Mouse (Mus musculus): ENCODE results near the gene S1pr5.
"Not testable (repeated sequence)": the region's sequence is repeated elsewhere in the genome, so short reads cannot be mapped to it uniquely, and the experiment has no call there.

The S1pr5 gene

DNA sequence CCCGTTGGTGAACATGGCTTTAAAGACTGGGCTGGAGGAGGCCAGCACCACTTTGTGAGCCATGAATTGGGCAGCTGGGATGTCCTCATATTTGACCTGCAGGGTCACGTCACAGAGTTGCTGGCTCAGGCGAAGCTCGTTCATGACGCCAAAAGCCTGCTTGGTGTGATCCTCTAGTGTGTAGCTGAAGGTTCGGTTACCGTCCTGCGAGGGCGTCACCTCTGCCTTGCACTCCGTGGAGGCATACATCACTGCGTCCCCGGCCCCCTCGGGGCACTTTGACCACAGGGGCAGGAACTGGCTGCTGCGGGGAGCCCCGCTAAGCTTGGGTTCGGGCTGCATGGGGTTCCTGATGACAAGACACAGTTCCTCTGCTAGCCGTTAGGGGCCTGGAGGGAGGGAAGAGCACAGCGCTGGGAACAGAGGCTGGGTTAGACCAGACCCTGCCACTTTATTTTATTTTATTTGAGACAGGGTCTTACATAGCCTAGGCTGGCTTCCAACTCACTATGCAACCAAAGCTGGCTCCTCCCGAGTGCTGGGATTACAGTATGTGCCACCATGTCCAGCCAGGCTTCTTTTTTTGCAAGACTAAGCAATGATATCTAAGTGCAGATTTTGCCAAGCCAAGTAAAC lies 10.8 kb downstream of the S1pr5 start:
- DNase-seq (ENCODE audit: low spot score), result no peak

DNA sequence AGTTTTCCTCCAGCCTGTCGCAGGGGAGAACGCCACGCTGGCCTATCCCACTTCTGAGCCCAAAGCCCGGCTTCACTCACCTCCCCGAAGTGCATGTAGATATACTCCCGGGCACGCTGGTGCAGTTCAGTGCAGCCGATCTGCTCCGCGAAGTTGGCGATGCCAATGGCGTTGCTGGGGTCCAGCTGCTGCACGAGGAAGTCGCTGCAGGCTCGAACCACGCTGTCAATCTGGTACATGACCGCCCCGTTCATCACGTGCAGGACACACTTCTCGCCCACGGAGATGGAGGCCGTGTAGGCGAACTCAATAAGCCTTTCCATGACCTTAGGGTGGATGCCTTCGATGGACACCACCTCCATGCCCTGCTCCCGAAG lies 11.3 kb downstream of the S1pr5 start:
- DNase-seq (ENCODE audit: low spot score), result no peak

DNA sequence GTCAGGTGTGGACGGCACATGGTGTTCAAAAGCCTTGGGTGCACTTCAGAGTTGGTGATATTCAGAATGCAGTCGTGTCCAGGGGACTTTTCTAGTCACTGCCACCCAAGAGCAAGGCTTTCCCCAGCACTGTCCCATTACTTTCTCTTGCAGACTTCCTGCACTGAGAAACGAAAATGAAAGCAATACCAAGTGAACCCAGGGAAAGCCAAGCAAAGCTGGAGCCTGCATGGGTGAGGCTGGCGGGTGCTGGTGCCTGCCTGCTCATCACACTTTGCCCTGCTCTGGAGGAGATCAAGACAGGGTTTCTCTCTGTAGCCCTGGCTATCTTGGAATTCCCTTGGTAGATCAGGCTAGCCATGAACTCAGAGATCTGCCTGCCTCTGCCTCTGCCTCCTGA lies 12.9 kb downstream of the S1pr5 start:
- no peak for DNase-seq (ENCODE audit: low spot score)

DNA sequence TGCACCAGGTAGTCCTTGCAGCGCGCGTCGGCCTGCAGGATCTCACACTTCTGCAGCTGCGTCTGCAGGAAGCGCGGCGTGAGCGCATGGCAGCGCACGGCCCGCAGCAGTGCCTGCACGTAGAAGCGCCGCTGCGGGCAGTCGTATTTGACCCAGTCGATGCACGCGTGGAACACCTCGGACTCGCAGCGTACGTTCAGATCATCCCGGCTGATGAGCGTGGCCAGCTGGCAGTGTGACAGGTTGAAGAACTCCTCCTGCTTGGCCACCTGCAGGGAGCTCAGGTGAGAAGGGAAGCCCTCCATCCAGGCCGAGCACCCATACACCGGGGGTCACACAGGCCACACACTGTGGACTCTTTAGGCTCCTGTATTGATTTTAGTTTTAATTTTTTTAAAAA lies 14.4 kb downstream of the S1pr5 start:
- DNase-seq (ENCODE audit: low spot score), result no peak

DNA sequence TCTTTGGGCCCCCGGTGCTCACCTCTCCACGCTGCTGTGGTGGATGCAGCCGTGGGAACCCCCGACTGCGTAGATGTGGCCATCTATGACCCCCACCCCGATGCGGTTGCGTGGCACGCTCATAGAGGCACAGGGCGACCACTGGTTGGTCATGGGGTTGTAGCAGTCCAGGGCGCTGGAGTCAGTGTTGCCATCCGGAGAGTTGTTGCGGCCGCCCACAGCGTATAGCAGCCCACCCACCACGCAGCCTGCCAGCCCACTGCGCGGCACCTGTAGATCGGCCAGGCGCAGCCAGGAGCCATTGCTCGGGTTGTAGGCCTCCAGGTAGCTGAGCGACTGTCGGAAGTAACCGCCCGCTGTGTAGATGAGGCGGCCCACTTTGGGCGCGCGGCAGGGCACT lies 14.9 kb downstream of the S1pr5 start:
- DNase-seq (ENCODE audit: low spot score), result no peak

DNA sequence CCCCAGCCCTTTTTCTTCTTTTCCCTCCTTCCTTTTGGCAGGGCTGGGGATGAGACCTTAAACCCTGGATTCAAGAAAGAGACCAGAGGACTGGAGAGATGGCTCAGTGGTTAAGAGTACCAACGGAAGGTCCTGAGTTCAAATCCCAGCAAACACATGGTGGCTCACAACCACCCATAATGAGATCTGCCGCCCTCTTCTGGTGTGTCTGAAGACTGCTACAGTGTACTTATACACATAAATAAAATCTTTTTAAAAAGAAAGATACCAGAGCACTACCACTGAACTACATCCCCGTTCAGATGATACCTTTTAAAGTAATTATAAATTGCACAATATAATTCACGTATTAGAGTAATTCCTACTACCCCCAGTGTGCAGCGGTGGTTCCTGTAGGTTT lies 15.4 kb downstream of the S1pr5 start:
- no peak for DNase-seq (ENCODE audit: low spot score)

DNA sequence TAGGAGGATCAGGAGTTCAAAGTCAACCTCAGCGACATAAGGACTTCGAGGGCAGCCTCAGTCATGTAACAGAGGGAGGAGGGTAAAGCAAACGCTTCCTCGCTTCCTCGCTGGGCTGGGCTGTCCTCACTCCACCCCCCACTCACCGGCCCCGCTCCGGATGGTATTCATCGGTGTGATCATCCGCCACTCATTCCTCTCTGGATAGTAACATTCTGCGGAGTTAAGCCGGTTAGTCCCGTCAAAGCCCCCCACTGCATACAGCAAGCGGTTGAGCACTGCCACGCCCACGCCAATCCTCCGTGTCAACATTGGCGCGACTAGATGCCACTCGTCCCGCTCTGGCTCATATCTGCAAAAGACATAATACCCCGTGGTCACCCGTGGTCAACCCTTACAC lies 16.7 kb downstream of the S1pr5 start:
- DNase-seq (ENCODE audit: low spot score), result no peak

DNA sequence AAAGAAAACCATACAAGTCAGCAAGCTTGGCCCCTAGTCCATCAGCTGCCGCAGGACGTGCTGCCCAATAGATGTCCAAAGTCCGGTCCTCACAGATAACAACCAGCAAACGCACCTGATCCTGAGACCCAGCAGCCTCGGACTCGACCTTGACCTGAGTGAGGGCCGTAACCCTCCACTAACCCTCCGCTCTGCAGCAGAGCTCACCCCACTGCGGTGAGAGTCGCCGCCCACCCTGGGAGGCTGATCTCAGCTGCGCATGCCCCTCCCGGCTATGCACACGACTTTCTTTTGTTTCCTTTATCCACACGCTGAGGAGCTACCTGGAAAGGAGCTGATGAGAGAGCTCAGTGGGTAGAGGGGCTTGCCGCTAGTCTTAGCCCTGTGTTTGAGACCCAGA lies 20.9 kb downstream of the S1pr5 start:
- DNase-seq (ENCODE audit: low spot score), result no peak

DNA sequence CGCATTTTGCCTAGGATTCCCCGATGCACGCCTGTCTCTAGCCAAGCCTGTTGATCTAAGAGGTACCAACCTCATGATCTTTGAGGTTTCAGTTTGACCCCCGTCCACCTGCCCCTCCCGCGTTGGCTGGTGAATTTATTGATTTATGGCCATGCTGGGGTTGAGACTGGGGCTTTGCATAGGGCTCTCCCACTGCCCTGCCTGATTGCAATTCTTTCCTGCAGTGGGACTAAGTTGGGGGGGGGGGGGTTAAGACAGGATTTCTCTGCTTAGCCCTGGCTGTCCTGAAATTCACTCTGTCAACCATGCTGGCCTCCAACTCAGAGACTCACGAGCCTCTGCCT lies 22.9 kb downstream of the S1pr5 start:
- DNase-seq (ENCODE audit: low spot score), result no peak

DNA sequence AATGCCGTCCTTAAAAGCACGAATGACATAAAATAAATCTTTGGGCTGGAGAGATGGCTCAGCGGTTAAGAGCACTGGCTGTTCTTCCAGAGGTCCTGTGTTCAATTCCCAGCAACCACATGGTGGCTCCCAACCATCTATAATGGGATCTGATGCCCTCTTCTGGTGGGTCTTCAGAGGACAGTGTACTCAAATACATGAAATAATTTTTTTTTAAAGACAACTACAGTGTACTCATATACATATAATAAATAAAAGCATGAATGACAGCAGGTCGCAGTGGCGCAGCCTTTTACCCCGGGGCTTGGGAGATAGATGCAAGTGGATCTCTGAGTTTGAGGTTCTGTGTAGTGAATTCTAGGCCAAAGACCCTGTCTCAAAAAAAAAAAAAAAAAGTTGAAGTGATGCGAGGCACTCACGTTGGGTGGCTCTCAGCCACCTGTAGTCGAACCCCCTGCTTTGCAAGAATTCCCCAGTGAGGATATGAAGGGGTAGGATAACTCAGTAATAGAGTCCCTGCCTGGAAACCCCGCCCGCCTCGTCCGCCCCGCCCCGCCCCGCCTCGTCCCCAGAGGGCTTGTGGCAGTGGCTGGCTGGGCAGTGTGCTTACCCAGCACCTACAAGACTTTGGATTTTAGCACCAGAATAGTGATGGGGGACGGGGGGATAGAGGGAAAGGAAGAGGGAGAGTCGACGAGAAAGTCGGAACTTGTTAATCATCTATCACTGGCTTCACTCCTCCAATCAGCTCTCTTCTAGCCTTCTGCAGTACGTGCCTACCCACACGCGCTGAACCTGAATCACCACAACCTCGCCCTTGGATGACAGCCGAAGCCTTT lies 23.4 kb downstream of the S1pr5 start:
- DNase-seq (ENCODE audit: low spot score), result no peak

DNA sequence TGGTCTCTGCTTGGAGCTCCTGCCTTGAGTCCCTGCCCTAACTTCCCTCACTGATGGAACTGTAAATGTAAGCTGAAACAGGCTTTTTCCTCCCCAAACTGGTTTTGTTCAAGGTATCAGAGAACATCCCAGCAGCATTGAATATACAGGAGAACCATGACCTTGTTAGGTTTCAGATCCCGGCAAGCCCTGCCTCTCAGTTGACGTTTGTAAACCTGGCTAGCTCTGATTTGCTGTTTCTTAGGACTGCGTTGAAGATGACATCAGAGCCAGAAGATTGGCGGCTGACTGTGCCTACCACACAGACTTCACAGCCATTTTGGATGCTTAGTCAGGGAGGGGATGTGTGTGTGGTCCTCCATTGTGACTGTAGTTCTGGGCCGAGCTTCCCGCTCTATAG lies 24.3 kb downstream of the S1pr5 start:
- no peak for DNase-seq (ENCODE audit: low spot score)

DNA sequence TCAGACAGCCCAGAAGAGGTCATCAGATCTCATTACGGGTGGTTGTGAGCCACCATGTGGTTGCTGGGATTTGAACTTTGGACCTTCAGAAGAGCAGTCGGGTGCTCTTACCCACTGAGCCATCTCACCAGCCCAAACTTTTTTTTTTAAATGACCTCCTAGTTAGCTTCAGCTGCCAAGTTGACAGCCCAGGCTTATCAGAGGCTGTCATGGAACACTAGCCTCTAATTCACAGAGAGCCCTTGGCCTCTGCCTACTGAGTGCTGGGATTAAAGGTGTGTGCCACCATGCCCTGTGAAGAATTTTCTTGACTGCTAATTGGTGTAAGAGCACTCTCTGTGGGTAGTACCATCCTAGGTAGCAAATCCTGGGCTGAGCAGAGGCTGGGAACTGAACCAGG lies 24.8 kb downstream of the S1pr5 start:
- DNase-seq (ENCODE audit: low spot score), result not testable (repeated sequence)

DNA sequence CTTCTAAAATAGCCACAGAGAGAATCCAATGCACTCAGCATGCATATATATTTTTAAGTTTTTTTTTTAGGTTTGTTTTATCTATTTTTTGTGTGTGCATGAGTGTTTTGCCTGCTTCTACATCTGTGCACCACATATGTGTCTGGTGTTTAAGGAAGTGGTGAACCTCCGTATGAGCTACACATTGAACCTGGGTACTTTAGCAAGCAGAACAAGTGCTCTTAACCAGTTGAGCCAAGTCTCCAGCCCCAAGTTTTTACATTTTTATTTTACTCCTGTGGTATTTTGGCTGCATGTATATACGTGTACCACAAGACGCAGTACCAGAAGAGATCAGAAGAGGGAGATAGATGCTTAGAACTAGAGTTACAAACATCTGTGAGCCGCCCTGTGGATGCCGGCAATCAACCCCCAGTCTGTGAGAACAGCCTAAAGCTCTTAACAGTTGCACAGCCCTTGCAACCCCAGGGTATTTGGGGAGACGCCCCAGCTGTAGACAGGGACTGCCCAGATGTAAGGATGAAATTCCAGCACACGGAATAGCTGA lies 26.8 kb downstream of the S1pr5 start:
- peak; percentile 77 for DNase-seq (ENCODE audit: low spot score)

DNA sequence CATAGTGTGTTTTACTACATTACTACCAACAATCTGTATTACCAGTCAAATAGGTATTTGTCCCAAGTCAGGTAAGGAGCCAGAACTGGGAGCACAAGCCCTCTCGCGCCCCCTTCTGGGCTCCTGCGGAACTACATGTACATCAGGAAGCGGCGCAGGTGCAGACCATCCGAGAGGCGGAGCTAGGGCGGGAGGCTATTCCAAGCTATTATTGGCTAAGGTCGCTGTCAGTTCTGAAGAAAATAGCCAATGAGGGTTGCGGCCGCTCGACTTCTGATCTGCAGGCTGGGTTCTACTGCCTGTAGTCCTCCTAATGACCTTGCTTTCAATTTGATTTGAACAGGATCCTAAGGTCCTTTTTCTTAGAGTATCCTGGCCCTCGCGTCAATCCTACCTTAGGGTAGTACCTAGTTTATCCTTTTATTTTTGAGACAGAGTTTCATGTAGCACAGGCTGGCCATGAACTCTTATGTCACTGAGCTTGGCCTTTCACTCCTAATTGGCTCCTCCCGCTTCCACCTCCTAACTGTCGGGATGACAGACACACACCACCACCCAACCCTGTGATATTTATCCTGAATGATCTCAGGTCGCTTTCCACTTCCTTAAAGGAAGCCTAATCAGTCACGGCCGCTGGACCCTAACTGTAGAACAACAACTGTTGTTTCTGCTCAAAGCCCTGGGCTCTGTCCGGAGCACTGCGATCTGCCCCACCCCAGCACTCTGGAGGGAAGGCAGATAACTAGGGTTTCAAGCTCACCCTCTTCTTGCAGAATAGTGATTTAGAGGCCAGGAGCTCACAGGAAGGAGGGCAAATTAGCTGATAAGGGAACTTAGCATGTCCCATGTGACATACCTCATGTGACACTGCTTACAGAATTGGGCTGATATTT lies 27.5 kb downstream of the S1pr5 start:
- peak; percentile 97 for DNase-seq (ENCODE audit: low spot score)

DNA sequence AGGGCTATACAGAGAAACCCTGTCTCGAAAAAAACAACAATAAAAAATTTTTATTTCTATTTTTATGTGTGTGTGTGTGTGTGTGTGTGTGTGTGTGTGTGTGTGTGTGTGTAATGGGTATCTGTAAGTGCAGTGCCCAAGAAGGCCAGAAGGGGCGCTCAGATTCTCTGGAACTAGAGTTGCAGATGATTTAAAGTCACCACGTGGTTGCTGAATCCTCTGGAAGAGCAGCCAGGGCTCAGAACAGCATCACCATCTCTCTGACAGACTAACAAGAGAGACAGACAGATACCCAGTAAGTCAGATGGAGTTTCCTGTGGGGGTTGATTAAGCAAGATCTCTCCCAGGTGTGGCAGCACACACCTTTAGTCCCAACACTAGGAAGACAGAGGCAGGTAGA lies 28.4 kb downstream of the S1pr5 start:
- no peak for DNase-seq (ENCODE audit: low spot score)

DNA sequence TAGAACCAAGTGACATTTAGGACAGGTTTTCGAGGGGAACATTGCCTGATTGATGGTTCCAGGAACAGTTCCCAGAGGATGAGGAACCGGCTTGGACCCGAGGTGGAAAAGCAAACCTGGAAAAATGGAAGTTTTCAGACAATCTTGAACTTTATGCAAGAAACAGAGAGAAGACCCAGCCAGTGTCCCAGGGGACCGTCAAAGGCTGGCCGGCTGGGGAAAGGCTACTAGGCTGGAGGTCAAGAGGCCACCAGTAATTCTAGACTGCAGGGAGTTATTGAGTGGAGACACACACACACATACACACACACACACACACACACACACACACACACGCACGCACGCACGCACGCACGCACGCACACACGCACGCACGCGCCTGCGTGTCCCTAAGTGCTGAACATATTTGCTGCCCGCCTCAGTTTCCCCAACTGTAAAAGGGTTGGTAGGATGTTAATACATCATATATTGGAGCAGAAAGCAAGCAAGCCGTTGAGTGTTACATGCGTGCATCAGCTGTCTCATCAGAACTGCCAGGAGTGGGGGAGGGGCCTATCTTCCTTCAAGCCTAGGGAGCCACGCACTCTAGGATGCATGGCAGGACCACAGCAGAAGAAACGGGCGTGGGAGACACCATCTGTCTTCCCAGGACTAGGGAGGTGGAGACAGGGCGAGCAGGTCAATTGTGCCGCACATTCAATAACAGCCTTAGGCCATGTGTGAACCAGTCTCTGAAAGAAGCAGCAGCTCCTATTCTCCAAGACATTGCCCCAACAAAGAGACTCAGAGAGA lies 32.0 kb downstream of the S1pr5 start:
- no peak for DNase-seq (ENCODE audit: low spot score)

DNA sequence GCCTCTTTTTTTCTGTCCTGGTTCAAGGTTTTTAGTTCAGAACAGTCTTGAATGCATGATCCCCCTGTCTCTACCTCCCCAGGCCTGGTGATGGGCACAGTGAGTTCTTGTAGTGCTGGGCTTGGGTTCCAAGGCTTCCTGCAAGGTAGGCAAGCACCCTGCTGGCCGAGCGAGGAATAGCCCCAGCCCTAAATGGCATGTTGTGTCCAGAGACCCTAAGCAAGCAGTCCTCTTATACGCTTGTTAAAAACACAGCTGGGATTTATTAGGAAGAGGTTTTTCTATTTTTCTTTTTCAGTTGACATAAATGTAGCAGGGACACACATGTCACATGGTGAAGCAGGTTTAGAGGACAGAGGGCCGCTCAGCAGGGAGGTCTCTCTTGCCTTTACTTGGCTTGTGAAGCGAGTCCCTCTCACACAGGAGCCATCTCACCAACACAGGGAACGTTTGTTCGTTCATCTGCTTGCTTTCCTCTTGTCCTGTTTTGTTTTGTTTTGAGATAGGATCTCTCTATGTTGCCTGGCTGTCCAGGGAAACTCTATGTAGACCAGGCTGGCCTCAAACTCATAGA lies 34.5 kb downstream of the S1pr5 start:
- no peak for DNase-seq (ENCODE audit: low spot score)

DNA sequence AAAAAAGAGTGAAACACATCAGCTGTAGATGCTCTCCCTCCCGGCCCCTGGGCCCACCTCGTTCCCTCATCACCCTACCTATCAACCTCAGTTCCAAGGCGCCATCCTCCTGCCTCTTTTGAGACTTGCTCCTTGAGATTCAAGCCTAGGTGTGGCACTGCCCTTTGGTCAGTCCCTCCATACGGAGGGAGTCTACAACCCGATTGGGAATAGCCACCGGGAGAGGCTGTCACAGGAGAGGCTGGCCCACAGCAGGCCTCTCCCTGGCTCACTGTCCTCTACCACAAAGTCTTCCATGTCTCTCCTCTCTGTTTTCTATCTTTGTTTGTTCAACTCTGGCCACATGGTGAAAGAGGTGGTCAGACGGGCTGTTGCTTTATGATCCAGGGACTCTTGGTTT lies 36.6 kb downstream of the S1pr5 start:
- DNase-seq (ENCODE audit: low spot score), result no peak

DNA sequence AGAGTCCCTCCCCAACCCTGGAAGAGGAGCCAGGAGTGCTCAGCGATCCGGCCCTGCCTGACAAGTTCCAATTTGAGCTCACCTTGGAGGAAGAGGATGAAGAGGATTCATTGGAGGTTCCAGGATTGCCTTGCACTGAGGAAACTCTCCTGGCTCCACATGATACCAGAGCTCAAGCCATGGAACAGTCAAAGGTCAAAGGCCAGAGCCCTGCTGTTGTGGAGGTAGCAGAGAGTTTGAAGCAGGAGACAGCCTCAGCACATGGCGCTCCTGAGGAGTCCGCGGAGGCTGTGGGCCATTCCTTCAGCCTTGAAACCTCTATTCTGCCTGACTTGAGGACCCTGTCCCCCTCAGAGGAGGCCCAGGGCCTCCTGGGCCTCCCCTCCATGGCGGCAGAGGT lies 37.4 kb downstream of the S1pr5 start:
- no peak for DNase-seq (ENCODE audit: low spot score)

DNA sequence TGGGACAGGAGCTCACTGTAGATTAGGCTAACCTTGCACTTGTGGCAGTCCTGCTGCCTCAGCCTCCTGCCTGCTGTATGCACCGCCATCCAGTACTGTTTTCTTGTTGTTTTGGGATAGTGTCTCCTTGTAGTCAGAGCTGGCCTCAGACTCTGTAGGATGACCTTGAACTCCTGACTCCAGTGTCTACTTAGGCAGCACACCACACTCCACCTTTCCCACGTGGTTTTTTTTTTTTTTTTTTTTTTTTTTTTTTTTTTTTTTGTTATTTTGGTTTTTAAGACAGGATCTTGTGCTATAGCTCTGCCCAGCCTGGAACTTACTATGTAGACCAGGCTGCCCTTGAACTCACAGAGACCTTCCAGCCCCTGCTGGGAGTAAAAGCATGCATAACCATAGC lies 39.6 kb downstream of the S1pr5 start:
- no peak for DNase-seq (ENCODE audit: low spot score)

DNA sequence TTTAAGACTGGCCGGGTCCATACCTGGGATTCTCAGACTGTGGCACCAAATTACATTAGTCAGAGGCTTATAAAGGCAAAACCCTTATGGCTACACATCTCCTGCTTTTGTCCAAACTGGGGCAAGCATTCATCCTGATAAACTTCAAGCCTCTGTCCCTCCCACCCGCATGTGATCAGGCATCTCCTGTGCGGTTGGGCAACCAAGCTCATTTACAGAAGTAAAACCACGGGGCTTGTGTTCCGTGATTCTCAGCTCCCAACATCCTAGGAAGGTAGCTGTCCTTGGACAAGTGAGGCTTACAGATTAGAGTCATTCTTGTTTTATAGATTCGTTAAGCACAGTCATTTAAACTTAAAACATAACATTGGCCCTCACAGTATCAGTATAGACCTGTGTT lies 41.4 kb downstream of the S1pr5 start:
- DNase-seq (ENCODE audit: low spot score), result no peak

Measured in lung, postnatal 25 days (tissue).